ENCODE assay signal across 22 mouse cellular contexts in the genomic region with DNA sequence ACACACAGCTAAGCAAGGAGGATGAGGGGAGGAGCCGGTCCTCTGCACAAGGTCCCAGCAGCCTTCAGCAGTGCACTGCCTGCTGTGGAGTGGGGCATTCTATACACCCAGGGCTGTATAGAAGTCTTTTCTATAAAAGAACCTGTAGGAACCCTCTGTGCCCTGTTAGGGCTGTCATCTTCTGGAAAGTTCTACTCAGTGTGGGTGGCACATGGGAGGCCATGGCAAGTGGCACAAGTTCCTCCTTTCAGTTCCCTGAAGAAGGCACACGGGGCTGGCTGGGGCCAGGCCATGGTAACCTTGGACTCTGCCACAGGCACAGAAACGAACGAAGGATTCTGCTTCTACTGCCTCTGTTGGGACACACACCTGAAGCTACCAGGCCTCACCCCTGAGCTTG. TPM values are rescaled to one million over a fixed set of nuclear protein-coding genes. Genes with fewer than 3 reads are reported as not detected.
DNase-seq lines count a peak whose midpoint lies in the region; ATAC-seq and TF ChIP-seq lines count a peak whose summit lies in the region.
"Had no signal": no experiment of that assay in that cellular context is flagged by ENCODE, and none has a peak within 500 bp of the region (broad histone marks: within the 10 kb centered on the region; RNA-seq: fewer than 3 reads in every experiment).

No protein-coding gene starts in this region.

- peaks cover 20% of the 10 kb centered on the region for H3K4me1 ChIP-seq in heart, embryonic 11.5 days (ENCODE audit: control insufficient read depth, insufficient read depth, low read length)
- peaks cover 6% of the 10 kb centered on the region for H3K4me1 ChIP-seq in bone marrow, adult 2 months (ENCODE audit: control insufficient read depth, insufficient read depth, low read length)

- no peaks in the 10 kb centered on the region for H3K9me3 ChIP-seq in heart, embryonic 11.5 days (replicated peaks; ENCODE audit: control insufficient read depth, low read length)
- H3K9me3 ChIP-seq: forebrain, embryonic 15.5 days; heart, embryonic 15.5 days; kidney, embryonic 15.5 days; limb, embryonic 12.5 days; midbrain, embryonic 12.5 days had no signal

- DNase-seq in heart, adult 18-20 months, result peak; percentile 38 to 53
- no peak for DNase-seq in left cerebral cortex, adult 2 months (ENCODE audit: extremely low spot score in 1 of 2, low spot score in 2 of 2)
- DNase-seq in left cerebral cortex, postnatal 36 days (ENCODE audit: low spot score in 2 of 2), result no peak
- no peak for DNase-seq in cerebellum, postnatal 10 days
- no peak for DNase-seq in ovary, postnatal 10 days (ENCODE audit: low spot score)
- DNase-seq: adrenal gland, postnatal 14 days; cerebellum, adult 11 months; right cerebral cortex, postnatal 4 days had no signal

- H3K4me3 ChIP-seq in heart, embryonic 11.5 days (ENCODE audit: low read depth, low read length), result no peak overlapping the region
- no peak overlapping the region for H3K4me3 ChIP-seq in left cerebral cortex, adult 2 months
- no peak overlapping the region for H3K4me3 ChIP-seq in bone marrow, adult 2 months (replicated peaks; ENCODE audit: control insufficient read depth, low read depth, low read length)
- H3K4me3 ChIP-seq: forebrain, embryonic 15.5 days; heart, embryonic 15.5 days; kidney, embryonic 15.5 days; limb, embryonic 12.5 days; midbrain, embryonic 12.5 days had no signal

- H3K27ac ChIP-seq in heart, embryonic 11.5 days (ENCODE audit: low read depth, low read length), result no peak overlapping the region
- H3K27ac ChIP-seq in left cerebral cortex, adult 2 months, result peak overlapping the region; percentile 66
- H3K27ac ChIP-seq in bone marrow, adult 2 months (ENCODE audit: control insufficient read depth, insufficient read depth, low read depth, low read length, poor library complexity), result peak overlapping the region; percentile 77
- H3K27ac ChIP-seq: forebrain, embryonic 15.5 days; heart, embryonic 15.5 days; hindbrain, postnatal 0 days; kidney, embryonic 15.5 days; limb, embryonic 12.5 days; midbrain, embryonic 12.5 days had no signal

- H3K27me3 ChIP-seq in heart, embryonic 11.5 days (ENCODE audit: control insufficient read depth, insufficient read depth, low read length), result no peaks in the 10 kb centered on the region
- H3K27me3 ChIP-seq: forebrain, embryonic 15.5 days; heart, embryonic 15.5 days; kidney, embryonic 15.5 days; limb, embryonic 12.5 days; midbrain, embryonic 12.5 days had no signal

- no peak for TF ChIP-seq POLR2A in bone marrow, adult 2 months (IDR thresholded peaks at IDR 0.05; ENCODE audit: borderline replicate concordance, control insufficient read depth, low read depth, low read length)

- no peak overlapping the region for H3K4me2 ChIP-seq in heart, embryonic 11.5 days
- H3K4me2 ChIP-seq: forebrain, embryonic 15.5 days; heart, embryonic 15.5 days; kidney, embryonic 15.5 days; limb, embryonic 12.5 days; midbrain, embryonic 12.5 days had no signal

- no peak for ATAC-seq in heart, embryonic 11.5 days (replicated peaks; ENCODE audit: insufficient number of reproducible peaks, low FRiP score, low TSS enrichment)
- peak; percentile 24; the same call in 1 of the 2 replicates for ATAC-seq in megakaryocyte progenitor cell, adult 5-6 weeks (replicated peaks; ENCODE audit: poor library complexity)
- ATAC-seq: forebrain, embryonic 15.5 days; hindbrain, postnatal 0 days had no signal

- no peak for TF ChIP-seq CTCF in left cerebral cortex, adult 2 months (IDR thresholded peaks at IDR 0.05)
- no peak for TF ChIP-seq CTCF in bone marrow, adult 2 months (IDR thresholded peaks at IDR 0.05; ENCODE audit: control insufficient read depth, insufficient read depth, low read length)

- peaks cover under 1% of the 10 kb centered on the region for H3K36me3 ChIP-seq in heart, embryonic 11.5 days (ENCODE audit: control insufficient read depth, insufficient read depth, low read length)

- no peak overlapping the region for H3K9ac ChIP-seq in heart, embryonic 11.5 days (ENCODE audit: low read depth, low read length)
- H3K9ac ChIP-seq: forebrain, embryonic 15.5 days; heart, embryonic 15.5 days; kidney, embryonic 15.5 days; limb, embryonic 12.5 days; midbrain, embryonic 12.5 days had no signal

- WGBS in heart, embryonic 11.5 days (ENCODE audit: insufficient replicate concordance), result 87% methylated on average over 4 of the region's 4 CpGs
- WGBS in bone marrow, adult 2 months, result 36% methylated on average over 4 of the region's 4 CpGs

- intact Hi-C loops in left cerebral cortex, adult 2 months (cut with DNase I), result no loop called here
- intact Hi-C loops in left cerebral cortex, postnatal 36 days (cut with DNase I), result no loop called here

RNA-seq across cellular contexts. Expression of a gene that starts 8.4 kb away (rescaled TPM):
- total RNA-seq in heart, adult 18-20 months (2021), result 100 to 1,000 TPM; 115 to 117 TPM
- 17.9 and 19.3 TPM in 2 replicates for polyA plus RNA-seq in heart, embryonic 11.5 days (2014; fragmentation: Nextera tagmentation; extraction: Ambion mirVana)
- total RNA-seq in left cerebral cortex, adult 2 months (2021), result 10 to 100 TPM; 31.8 to 34.6 TPM
- 10 to 100 TPM; 33.0 to 35.4 TPM for total RNA-seq in left cerebral cortex, postnatal 36 days (2021)
- polyA plus RNA-seq in bone marrow, adult 2 months (2011; ENCODE audit: insufficient read depth, insufficient read length, low replicate concordance, missing spikeins), result 6.9 and 10.8 TPM in 2 replicates
- total RNA-seq in megakaryocyte progenitor cell, adult 5-6 weeks (2015), result 15.3 and 15.9 TPM in 2 replicates
- total RNA-seq in megakaryocyte progenitor cell, adult 5-6 weeks (2017), result 20.7 and 23.4 TPM in 2 replicates

RNA-seq across cellular contexts. Expression of a gene that starts 11.6 kb away (rescaled TPM):
- 1 to 10 TPM; 9.1 to 9.2 TPM for total RNA-seq in heart, adult 18-20 months (2021)
- polyA plus RNA-seq in heart, embryonic 11.5 days (2014; fragmentation: Nextera tagmentation; extraction: Ambion mirVana), result 10.4 and 11.4 TPM in 2 replicates
- total RNA-seq in left cerebral cortex, adult 2 months (2021), result 1 to 10 TPM; 6.9 to 7.2 TPM
- total RNA-seq in left cerebral cortex, postnatal 36 days (2021), result 1 to 10 TPM; 4.9 to 5.3 TPM
- polyA plus RNA-seq in bone marrow, adult 2 months (2011; ENCODE audit: insufficient read depth, insufficient read length, low replicate concordance, missing spikeins), result 2.4 and 5.9 TPM in 2 replicates
- total RNA-seq in megakaryocyte progenitor cell, adult 5-6 weeks (2015), result 9.0 and 11.4 TPM in 2 replicates
- 3.0 and 4.1 TPM in 2 replicates for total RNA-seq in megakaryocyte progenitor cell, adult 5-6 weeks (2017)

RNA-seq across cellular contexts. Expression of a gene that starts 27.7 kb away (rescaled TPM):
- total RNA-seq in heart, adult 18-20 months (2021), result 100 to 1,000 TPM; 178 to 190 TPM
- polyA plus RNA-seq in heart, embryonic 11.5 days (2014; fragmentation: Nextera tagmentation; extraction: Ambion mirVana), result 58.8 and 77.3 TPM in 2 replicates
- total RNA-seq in left cerebral cortex, adult 2 months (2021), result 10 to 100 TPM in 1 of 2 experiments, 1 to 10 TPM in 1; 7.7 to 11.4 TPM
- 10 to 100 TPM in 1 of 2 experiments, 1 to 10 TPM in 1; 9.3 to 10.1 TPM for total RNA-seq in left cerebral cortex, postnatal 36 days (2021)
- polyA plus RNA-seq in bone marrow, adult 2 months (2011; ENCODE audit: insufficient read depth, insufficient read length, low replicate concordance, missing spikeins), result 10.9 and 29.6 TPM in 2 replicates
- 7.3 and 8.1 TPM in 2 replicates for total RNA-seq in megakaryocyte progenitor cell, adult 5-6 weeks (2015)
- 28.1 TPM in 2 replicates for total RNA-seq in megakaryocyte progenitor cell, adult 5-6 weeks (2017)

RNA-seq across cellular contexts. Expression of a gene that starts 35.1 kb away (rescaled TPM):
- total RNA-seq in heart, adult 18-20 months (2021), result not detected
- polyA plus RNA-seq in heart, embryonic 11.5 days (2014; fragmentation: Nextera tagmentation; extraction: Ambion mirVana), result not detected in 2 replicates
- total RNA-seq in left cerebral cortex, adult 2 months (2021), result not detected
- total RNA-seq in left cerebral cortex, postnatal 36 days (2021), result not detected
- polyA plus RNA-seq in bone marrow, adult 2 months (2011; ENCODE audit: insufficient read depth, insufficient read length, low replicate concordance, missing spikeins), result not detected in 2 replicates
- total RNA-seq in megakaryocyte progenitor cell, adult 5-6 weeks (2015), result not detected in 2 replicates
- total RNA-seq in megakaryocyte progenitor cell, adult 5-6 weeks (2017), result not detected in 2 replicates
- total RNA-seq: adrenal gland, postnatal 14 days; ES-E14; gastrocnemius, adult 8-10 months; hindbrain, postnatal 0 days had no signal
- polyA plus RNA-seq: forebrain, embryonic 15.5 days; heart, embryonic 15.5 days; hindbrain, postnatal 0 days; kidney, embryonic 15.5 days; limb, embryonic 12.5 days; lung, embryonic 16.5 days; midbrain, embryonic 12.5 days; neural tube, embryonic 11.5 days; urinary bladder, adult 2 months had no signal

RNA-seq across cellular contexts. Expression of a gene that starts 38.1 kb away (rescaled TPM):
- 1 to 10 TPM; 1.4 to 2.5 TPM for total RNA-seq in heart, adult 18-20 months (2021)
- 53.0 and 62.4 TPM in 2 replicates for polyA plus RNA-seq in heart, embryonic 11.5 days (2014; fragmentation: Nextera tagmentation; extraction: Ambion mirVana)
- under 1 TPM; 0.70 to 0.91 TPM for total RNA-seq in left cerebral cortex, adult 2 months (2021)
- 1 to 10 TPM in 1 of 2 experiments, under 1 TPM in 1; 0.82 to 1.3 TPM for total RNA-seq in left cerebral cortex, postnatal 36 days (2021)
- polyA plus RNA-seq in bone marrow, adult 2 months (2011; ENCODE audit: insufficient read depth, insufficient read length, low replicate concordance, missing spikeins), result 77.5 and 109 TPM in 2 replicates
- total RNA-seq in megakaryocyte progenitor cell, adult 5-6 weeks (2015), result 67.8 and 80.7 TPM in 2 replicates
- 151 and 160 TPM in 2 replicates for total RNA-seq in megakaryocyte progenitor cell, adult 5-6 weeks (2017)

Comparison
In these comparisons a context has a peak if more than half of its experiments do, and no peak if none do; other contexts are left out.
1. DNase-seq: peak in heart, adult 18-20 months (2 of 2); none in left cerebral cortex, adult 2 months (0 of 2), left cerebral cortex, postnatal 36 days (0 of 2), cerebellum, postnatal 10 days (0 of 2) and ovary, postnatal 10 days (single experiment).
2. RNA of a gene that starts 27.7 kb away (total RNA-seq): 178 to 190 TPM in heart, adult 18-20 months; 7.3 to 28.1 TPM in megakaryocyte progenitor cell, adult 5-6 weeks, 7.7 to 11.4 TPM in left cerebral cortex, adult 2 months and 9.3 to 10.1 TPM in left cerebral cortex, postnatal 36 days; every median in the first group is over 4 times any median in the second.